Mouse (Mus musculus) thymus, adult 2 months (tissue): ENCODE data around the gene Dnal1.

Experiments
- CTCF ChIP-seq: fragments of 200-500 bp; IDR thresholded peaks from 2 replicates; pipeline ENCODE4 v1.5.1; 2012; ENCODE audit warnings: mild to moderate bottlenecking, control low read depth, low read length, moderate library complexity, borderline replicate concordance; ENCODE audit not compliant: control insufficient read depth, poor library complexity, insufficient read depth; ENCODE audit errors: extremely low read depth
- POLR2A ChIP-seq: fragments of 200-500 bp; IDR thresholded peaks from 2 replicates; pipeline ENCODE4 v1.6.1; 2012; ENCODE audit warnings: mild to moderate bottlenecking, low read length, control low read depth, moderate library complexity; ENCODE audit not compliant: control insufficient read depth, poor library complexity, insufficient read depth; ENCODE audit errors: extremely low read depth

DNA sequence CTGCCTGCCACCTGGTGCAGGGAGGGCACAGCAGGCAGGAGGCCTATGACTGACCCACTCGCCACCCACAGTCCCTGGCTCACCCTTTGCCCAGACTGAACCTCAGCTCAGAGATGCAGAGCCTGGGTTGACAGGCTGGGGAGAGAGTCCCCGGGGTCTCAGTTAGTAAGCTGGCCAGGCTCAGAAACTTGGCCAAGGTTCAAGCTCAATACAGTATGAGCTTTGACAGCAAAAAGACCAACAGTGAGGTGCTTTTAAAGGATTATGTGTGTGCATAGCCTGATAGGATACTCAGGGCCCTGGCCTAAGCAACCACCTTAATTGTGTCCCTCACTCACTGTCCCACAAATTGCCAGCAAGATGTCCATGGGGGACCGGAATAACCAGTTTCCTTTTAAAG, 65.9 kb downstream of the Dnal1 start:
- TF ChIP-seq CTCF (no peak), POLR2A (no peak)
